Mouse (Mus musculus) CD8-positive naive resting alpha-beta T cell, adult 57 days (primary cell): Measurements from ENCODE around the gene Lipo3. TPM values are rescaled to one million over a fixed set of nuclear protein-coding genes. Genes with fewer than 3 reads are reported as not detected.

Experiments used
- total RNA-seq: library from RNA; stranded (reverse); gene quantifications from one replicate; pipeline ENCODE4 v1.2.4, GENCODE M21; 2023

Lipo3 gene
- total RNA-seq: 2.7 TPM

DNA sequence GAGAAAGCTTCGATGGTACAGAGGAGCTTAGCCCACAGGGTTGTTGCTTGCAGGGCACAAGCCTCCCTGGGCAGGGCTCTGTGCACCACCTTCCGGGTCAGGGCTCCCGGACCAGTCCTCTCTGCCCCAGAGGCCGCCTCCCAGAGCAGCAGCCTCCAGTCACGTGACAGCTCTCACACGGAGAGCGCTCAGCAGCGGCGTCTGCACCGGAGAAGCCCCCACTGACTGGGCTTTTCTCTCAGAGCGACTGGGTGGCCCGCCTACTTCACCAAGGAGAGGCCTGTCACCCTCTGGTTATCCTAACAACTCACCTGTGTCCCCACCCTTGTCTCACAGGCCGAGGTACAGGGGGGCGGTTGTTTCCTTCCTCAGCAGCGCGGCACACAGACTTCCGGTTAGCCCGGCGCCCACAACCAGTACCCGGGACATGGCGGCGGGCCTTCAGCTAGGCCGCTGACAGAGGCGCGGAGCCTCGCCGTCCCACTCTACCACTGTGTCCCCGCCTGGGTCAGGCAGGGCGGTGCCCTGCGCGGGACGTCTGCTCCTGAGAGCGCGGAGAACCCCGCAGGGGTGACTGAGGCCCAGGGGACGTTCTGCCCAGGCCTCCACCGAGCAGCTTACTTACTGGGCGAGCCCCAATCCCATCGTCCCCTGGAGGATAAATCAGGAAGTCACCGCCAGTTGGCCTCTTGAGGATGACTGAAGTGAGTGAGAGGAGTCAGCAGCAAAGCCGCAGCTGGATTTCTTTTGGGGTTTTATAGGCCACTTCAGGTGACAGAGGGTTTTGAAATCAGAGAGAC is at the start of gene Lipo3:
Gene Lipo3, minus strand, starts transcription at position 665 of the 800 bp plus-strand sequence.

DNA sequence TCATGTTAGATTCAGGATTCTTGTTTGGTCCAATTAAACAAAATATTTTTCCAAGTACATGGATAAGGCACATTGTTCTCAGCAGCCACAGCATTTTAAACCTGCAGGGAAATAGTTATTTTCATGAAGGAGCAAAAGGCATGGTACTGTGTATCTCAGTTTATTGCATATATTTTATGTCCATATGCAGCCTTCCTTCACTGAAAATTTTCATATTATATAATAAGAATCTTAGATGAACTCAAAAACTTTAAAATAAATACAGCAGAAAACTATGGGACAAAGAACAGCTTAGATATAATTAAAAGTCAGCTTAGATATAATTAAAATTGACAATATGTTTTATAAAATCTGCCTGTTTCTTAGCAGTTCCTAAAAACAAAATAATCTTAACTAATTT is 25.6 kb upstream of the Lipo3 start, which contains the start of gene Lipo1:
Gene Lipo1, minus strand, starts transcription at position 101 of the 400 bp plus-strand sequence.

DNA sequence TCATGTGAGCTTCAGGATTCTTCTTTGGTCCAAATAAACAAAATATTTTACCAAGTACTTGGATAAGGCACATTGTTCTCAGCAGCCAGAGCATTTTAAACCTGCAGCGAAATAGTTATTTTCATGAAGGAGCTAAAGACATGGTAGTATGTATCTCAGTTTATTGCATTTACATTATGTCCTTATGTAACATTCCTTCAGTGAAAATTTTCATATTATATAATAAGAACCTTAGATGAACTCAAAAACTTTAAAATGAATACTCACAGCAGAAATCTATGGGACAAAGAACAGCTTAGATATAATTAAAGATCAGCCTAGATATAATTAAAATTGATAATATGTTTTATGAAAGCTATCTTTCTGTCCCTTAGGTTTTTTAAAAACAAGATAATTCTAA is 10.5 kb downstream of the Lipo3 start, which contains the start of gene Lipo2:
Gene Lipo2, minus strand, starts transcription at position 101 of the 400 bp plus-strand sequence.

DNA sequence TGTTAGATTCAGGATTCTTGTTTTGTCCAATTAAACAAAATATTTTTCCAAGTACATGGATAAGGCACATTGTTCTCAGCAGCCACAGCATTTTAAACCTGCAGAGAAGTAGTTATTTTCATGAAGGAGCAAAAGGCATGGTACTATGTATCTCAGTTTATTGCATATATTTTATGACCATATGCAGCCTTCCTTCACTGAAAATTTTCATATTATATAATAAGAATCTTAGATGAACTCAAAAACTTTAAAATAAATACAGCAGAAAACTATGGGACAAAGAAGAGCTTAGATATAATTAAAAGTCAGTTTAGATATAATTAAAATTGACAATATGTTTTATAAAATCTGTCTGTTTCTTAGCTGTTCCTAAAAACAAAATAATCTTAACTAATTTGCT is 136.6 kb downstream of the Lipo3 start, which contains the start of gene Gm8978:
Gene Gm8978, minus strand, starts transcription at position 101 of the 400 bp plus-strand sequence.

DNA sequence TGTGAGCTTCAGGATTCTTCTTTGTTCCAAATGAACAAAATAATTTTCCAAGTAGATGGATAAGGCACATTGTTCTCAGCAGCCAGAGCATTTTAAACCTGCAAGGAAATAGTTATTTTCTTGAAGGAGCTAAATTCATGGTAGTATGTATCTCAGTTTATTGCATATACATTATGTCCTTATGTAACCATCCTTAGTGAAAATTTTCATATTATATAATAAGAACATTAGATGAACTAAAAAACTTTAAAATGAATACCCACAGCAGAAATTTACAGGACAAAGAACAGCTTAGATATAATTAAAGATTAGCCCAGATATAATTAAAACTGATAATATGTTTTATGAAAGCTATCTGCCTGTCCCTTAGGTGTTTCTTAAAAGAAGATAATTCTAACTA is 244.1 kb downstream of the Lipo3 start, which contains the start of gene Lipo4:
Gene Lipo4, minus strand, starts transcription at position 101 of the 400 bp plus-strand sequence.

Other genes starting within 250 kb of the Lipo3 start
- gene Lipo4, start 244.2 kb downstream of the Lipo3 start, total RNA-seq: not detected
- not detected for gene Gm8978, start 136.7 kb downstream of the Lipo3 start, total RNA-seq
- not detected for gene Lipo2, start 10.6 kb downstream of the Lipo3 start, total RNA-seq
- not detected for gene Lipo1, start 25.5 kb upstream of the Lipo3 start, total RNA-seq
- not detected for gene Lipf, start 199.2 kb upstream of the Lipo3 start, total RNA-seq
- gene Lipk, start 246.3 kb upstream of the Lipo3 start, total RNA-seq: not detected